Mouse (Mus musculus) bone marrow, adult 2 months (tissue): ENCODE measurements at regions not wholly inside any gene's neighbourhood (a gene's known extent, or its start where the extent isn't known, plus 50 kb on each side); places are given as distances from the start of the nearest gene placed in this dataset.

Experiments
- H3K27ac ChIP-seq: fragments of 200-500 bp; 2 replicates; pipeline ENCODE4 v1.5.1; 2012; ENCODE audit warnings: low read depth, mild to moderate bottlenecking, control low read depth, inconsistent platforms, low read length; ENCODE audit not compliant: control insufficient read depth, poor library complexity, insufficient read depth
- H3K4me1 ChIP-seq: fragments of 200-500 bp; 2 replicates; pipeline ENCODE4 v1.6.1; 2011; ENCODE audit warnings: low read length; ENCODE audit not compliant: control insufficient read depth, insufficient read depth
- H3K4me3 ChIP-seq: fragments of 200-500 bp; replicated peaks from 2 replicates; pipeline ENCODE3; 2011; ENCODE audit warnings: mild to moderate bottlenecking, low read depth, low read length, control low read depth; ENCODE audit not compliant: control insufficient read depth
- CTCF ChIP-seq: fragments of 200-500 bp; IDR thresholded peaks from 2 replicates; pipeline ENCODE4 v1.5.1; 2011; ENCODE audit warnings: low read length, control low read depth; ENCODE audit not compliant: control insufficient read depth, insufficient read depth
- POLR2A ChIP-seq: fragments of 200-500 bp; IDR thresholded peaks from 2 replicates; pipeline ENCODE4 v1.6.1; 2011; ENCODE audit warnings: low read depth, mild to moderate bottlenecking, control low read depth, low read length, borderline replicate concordance; ENCODE audit not compliant: control insufficient read depth
- WGBS: fragments of 180-500 bp; shearing (Covaris S2); methylation state at CpG from one replicate; pipeline ENCODE4 v1.1.7; 2018; 5-methylcytosine and 5-hydroxymethylcytosine counted together

DNA sequence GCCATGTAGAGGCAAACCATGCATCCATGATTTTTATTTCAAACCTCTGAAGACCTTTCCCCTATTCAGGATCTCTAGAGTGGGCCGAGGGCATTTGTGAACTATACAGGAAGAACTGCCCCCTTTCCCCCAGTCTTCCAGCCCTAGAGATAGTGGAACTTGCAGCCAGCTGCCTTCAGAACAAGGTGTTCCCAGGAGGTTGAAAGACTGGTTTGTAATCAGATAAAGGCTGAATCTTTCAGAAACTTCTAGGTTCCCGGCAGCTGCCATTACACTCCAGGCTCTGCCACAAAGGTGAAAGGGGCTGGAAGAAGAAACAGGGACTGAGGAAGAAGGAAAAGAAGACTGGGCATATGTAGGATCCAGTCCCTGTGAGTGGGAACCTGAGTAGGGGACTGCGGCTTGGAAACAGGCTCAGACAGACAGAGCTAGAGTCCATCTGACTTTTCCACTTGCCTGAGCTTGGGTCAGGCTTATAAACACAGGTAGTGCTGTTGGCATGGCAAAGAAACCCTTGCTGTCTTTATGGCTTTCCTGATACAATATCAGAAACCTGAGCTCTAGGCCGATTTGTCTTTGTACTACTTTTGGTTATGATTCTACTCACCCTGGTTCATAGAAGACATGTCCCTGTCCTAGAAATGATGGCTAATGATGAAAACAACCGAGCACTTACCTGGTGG lies 1153.9 kb upstream of the A1bg start:
- Histone ChIP-seq H3K4me1 (no peaks in the 10 kb centered on the region), H3K27ac (no peak overlapping the region), H3K4me3 (no peak overlapping the region)
- TF ChIP-seq POLR2A (no peak), CTCF (no peak)
- 79% methylated on average over 5 of the region's 5 CpGs for WGBS

DNA sequence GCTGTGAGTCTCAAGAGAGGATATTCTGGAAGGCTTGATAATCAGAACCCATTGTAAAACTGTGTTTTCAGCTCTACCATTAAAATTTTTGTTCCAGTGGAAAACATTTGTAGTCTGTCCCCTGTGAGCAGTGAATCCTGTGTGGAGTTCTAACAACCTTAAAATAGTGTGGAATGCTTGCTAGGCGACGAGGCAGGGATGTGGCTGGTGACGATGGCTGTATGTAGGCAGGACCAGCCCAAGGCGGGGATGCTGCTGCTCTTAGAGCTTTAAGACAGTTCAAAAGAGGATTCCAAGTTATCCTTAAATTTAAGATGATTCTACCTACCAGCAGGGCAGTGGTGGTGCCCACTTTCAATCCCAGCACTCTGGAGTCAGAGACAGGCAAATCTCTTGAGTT lies 1151.9 kb upstream of the A1bg start:
- H3K27ac ChIP-seq = no peak overlapping the region
- no peaks in the 10 kb centered on the region for H3K4me1 ChIP-seq
- no peak overlapping the region for H3K4me3 ChIP-seq
- WGBS = 85% methylated on average over 4 of the region's 4 CpGs
- TF ChIP-seq POLR2A (no peak), CTCF (no peak)

DNA sequence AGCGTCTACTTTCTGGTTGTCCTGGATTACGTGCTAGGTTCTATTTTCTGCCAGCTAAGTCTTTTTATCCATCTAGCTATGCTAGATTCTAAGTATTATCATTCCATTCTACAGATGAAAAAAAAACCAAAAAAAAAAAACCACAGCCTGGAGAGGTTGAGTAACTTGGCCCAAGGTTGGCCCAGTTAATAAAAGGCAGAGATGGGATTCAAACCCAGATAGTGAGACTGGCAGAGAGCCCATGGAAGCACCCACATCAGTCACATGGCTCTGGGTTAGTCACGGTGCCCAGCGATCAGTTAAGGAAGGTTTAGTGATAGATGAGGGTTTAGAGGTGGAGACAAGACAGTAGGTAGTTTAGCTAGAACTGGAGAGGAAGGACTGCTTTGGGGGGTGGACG lies 1150.8 kb upstream of the A1bg start:
- TF ChIP-seq CTCF (no peak), POLR2A (no peak)

DNA sequence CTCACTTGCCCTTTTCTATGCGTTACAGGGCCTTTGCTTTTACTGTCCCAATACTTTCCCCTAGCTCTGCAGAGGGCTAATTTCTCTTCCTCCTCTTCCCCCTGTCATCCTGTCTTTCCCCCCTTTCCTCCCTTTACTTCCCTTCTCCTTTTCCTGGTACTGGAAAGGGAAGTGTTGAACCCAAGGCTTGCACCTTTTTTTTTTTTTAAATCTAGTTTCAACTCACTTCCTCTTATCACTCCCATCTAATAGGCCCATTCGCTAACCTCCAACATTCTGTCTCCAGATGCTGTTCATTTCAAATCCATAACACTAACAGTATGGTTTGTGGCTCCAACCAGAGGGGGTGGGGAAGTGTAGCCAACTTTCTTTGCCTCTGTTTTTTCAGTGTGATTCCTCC lies 1148.5 kb upstream of the A1bg start:
- TF ChIP-seq POLR2A (no peak), CTCF (no peak)
- H3K27ac ChIP-seq = no peak overlapping the region
- no peak overlapping the region for H3K4me3 ChIP-seq
- H3K4me1 ChIP-seq = no peaks in the 10 kb centered on the region
- 60% methylated on average over 2 of the region's 2 CpGs for WGBS

More for the DNA sequence above, 1150.8 kb upstream of the A1bg start:
- Histone ChIP-seq H3K4me3 (no peak overlapping the region), H3K4me1 (no peaks in the 10 kb centered on the region), H3K27ac (no peak overlapping the region)
- 70% methylated on average over 5 of the region's 5 CpGs for WGBS

DNA sequence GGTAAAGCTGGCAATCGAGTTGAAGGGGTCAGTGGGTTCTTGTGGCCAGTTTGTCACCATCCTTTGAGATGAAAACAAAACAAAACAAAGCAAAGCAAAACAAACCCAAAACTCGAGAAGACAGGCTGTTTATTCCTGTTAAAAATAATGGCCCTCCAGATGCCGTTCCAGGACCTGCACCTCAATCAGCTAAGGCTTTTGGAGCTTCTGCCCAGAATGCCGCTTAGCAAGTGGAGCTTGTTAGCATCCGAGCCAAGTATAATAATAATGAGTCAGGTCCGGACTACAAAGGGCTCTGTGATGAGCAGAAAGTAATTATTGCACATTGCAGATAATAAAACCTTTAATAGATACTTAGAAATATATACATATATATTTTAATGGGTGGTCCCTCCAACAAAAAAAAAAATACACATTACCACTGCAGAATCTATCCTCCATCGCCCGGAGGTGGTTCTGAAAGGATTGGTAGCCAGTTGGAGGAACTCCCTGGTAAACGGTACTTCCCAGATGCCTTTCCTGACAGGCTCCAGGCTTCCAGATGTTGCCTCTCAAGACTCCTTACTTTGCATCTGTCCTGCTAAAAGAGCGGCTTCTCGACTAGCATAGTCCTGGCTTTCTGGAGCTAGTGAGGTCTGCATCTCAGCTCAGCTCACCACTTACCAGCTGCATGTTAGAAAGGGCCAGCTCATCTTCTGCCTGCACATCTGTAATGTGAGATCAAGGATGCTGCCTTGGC lies 1145.8 kb upstream of the A1bg start:
- TF ChIP-seq CTCF = no peak
- no peak for TF ChIP-seq POLR2A
- Histone ChIP-seq H3K27ac (no peak overlapping the region), H3K4me3 (no peak overlapping the region), H3K4me1 (no peaks in the 10 kb centered on the region)
- WGBS = 85% methylated on average over 11 of the region's 11 CpGs

DNA sequence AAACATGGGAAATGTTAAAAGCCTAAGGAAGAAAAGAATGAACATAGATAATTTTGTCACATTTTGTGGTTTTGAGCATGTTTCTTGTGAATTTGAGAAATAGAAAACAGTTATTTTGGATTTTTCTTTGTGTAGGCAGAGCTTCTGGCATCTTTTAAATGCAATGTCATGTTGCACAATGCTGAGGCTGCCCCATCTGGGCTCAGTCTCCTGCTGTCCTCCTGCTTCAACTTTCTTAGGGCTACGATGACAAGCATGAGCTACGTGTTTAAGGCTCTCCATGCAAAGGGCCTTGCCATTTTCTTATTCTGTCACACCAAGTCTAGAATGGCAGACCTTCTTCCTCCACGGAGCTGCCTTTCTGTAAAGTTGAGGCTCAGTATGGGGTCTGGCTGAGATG lies 1141.6 kb upstream of the A1bg start:
- TF ChIP-seq CTCF (no peak), POLR2A (no peak)
- no peak overlapping the region for H3K27ac ChIP-seq
- H3K4me1 ChIP-seq = no peaks in the 10 kb centered on the region
- H3K4me3 ChIP-seq = no peak overlapping the region
- 78% methylated on average over 3 of the region's 3 CpGs for WGBS

DNA sequence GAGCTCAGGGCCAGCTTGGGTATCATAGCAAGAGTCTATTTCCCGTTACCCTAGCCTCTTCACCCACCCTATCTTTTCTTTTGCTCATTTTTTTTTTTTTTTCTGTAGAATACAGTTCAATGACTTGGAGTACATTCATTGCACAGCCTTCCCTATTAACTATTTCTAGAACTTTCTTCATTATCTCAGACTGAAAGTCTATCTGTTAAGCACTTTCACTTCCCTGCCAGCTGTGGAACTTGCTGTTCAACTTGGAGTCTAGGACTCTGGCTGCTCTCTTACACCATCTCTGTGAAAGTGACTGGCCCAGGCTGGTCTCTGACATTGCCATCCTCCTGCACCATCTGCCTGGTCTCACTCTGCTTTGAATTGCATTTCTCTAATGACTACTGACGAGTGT lies 1134.6 kb upstream of the A1bg start:
- TF ChIP-seq CTCF = no peak
- TF ChIP-seq POLR2A = no peak
- Histone ChIP-seq H3K4me3 (no peak overlapping the region), H3K4me1 (peaks cover 2% of the 10 kb centered on the region; the same call in 1 of the 2 replicates), H3K27ac (no peak overlapping the region)
- WGBS = 58% methylated on average over 2 of the region's 2 CpGs

DNA sequence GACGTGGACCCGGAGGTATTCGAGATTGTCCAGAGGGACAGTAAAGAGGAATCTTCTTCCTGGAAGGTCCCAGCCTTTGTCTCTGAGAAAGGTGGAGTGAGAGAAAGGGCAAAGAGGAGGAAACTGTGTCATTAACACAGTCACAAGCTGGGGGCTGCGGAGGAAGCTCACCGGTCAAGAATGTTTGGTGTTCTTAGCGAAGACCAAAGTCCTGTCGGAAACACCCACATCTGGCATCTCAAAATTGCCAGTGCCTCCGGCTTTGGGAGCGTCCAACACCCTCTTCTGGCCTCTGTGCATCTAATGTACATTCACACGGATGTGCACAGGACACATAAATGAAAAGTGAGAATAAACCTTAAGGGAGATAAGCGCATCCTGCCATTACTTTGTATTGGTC lies 1134.1 kb upstream of the A1bg start:
- Histone ChIP-seq H3K4me3 (no peak overlapping the region), H3K27ac (no peak overlapping the region), H3K4me1 (peaks cover 2% of the 10 kb centered on the region; the same call in 1 of the 2 replicates)
- WGBS = 89% methylated on average over 11 of the region's 11 CpGs
- TF ChIP-seq CTCF (no peak), POLR2A (no peak)
